Mouse (Mus musculus) midbrain, postnatal 0 days (tissue): ENCODE results near the gene Anapc7. TPM values are rescaled to one million over a fixed set of nuclear protein-coding genes. Genes with fewer than 3 reads are reported as not detected.

ENCODE experiments used
- ATAC-seq: fragments of 200-750 bp; cut with Nextera tagmentation; 2 replicates; pipeline ENCODE4 v1.8.0; 2017; ENCODE audit warnings: moderate number of reproducible peaks, mild to moderate bottlenecking, moderate TSS enrichment, moderate library complexity; ENCODE audit not compliant: low FRiP score
- DNase-seq: peaks from one replicate; pipeline ENCODE4 v3.0.0-alpha.2; 2015; ENCODE audit warnings: low spot score
- H3K27ac ChIP-seq: fragments of 300-500 bp; sonication (generic); 2 replicates; pipeline ENCODE4 v1.5.1; 2014; ENCODE audit warnings: low read depth, mild to moderate bottlenecking, low read length, mixed read lengths
- H3K27me3 ChIP-seq: fragments of 300-500 bp; sonication (generic); 2 replicates; pipeline ENCODE4 v1.6.1; 2014; ENCODE audit warnings: low read length, control low read depth, mixed read lengths; ENCODE audit not compliant: insufficient read depth
- H3K36me3 ChIP-seq: fragments of 300-500 bp; sonication (generic); 2 replicates; pipeline ENCODE4 v1.6.1; 2014; ENCODE audit warnings: low read length, control low read depth, mixed read lengths; ENCODE audit not compliant: insufficient read depth
- H3K4me1 ChIP-seq: fragments of 300-500 bp; sonication (generic); 2 replicates; pipeline ENCODE4 v1.6.1; 2014; ENCODE audit warnings: mild to moderate bottlenecking, control low read depth, antibody characterized with exemption, low read length, mixed read lengths; ENCODE audit not compliant: insufficient read depth
- H3K4me2 ChIP-seq: fragments of 300-500 bp; sonication (generic); 2 replicates; pipeline ENCODE4 v1.6.1; 2014; ENCODE audit warnings: low read depth, mild to moderate bottlenecking, low read length, mixed read lengths; ENCODE audit not compliant: poor library complexity, severe bottlenecking
- H3K4me3 ChIP-seq: fragments of 300-500 bp; sonication (generic); 2 replicates; pipeline ENCODE4 v1.5.1; 2014; ENCODE audit warnings: low read depth, mild to moderate bottlenecking, low read length, moderate library complexity
- H3K9ac ChIP-seq: fragments of 300-500 bp; sonication (generic); replicated peaks from 2 replicates; pipeline ENCODE4 v1.6.1; 2014; ENCODE audit warnings: mild to moderate bottlenecking, low read length, moderate library complexity, mixed read lengths; ENCODE audit not compliant: poor library complexity, severe bottlenecking
- H3K9me3 ChIP-seq: fragments of 300-500 bp; sonication (generic); 2 replicates; pipeline ENCODE4 v1.6.1; 2016; ENCODE audit warnings: low read length, control low read depth
- CTCF ChIP-seq: IDR thresholded peaks from 2 replicates; pipeline ENCODE4 v1.5.1; 2016; ENCODE audit warnings: antibody characterized with exemption, mild to moderate bottlenecking
- WGBS: fragments of 180-500 bp; shearing (Covaris S2); extraction: QIAGEN DNeasy Blood & Tissue Kit; methylation state at CpG from one replicate; pipeline ENCODE4 v1.1.7; 2014; 5-methylcytosine and 5-hydroxymethylcytosine counted together
- polyA plus RNA-seq: library from polyadenylated mRNA; unstranded; fragments of >200 nt; fragmentation: Nextera tagmentation; extraction: Ambion mirVana; gene quantifications from 2 replicates; pipeline ENCODE4 v1.2.1, GENCODE M21; 2015
- total RNA-seq: library from RNA; depleted of rRNA; stranded (reverse); fragments of >200 nt; gene quantifications from 2 replicates; pipeline ENCODE4 v1.2.3, GENCODE M21; 2014

Anapc7 gene
- total and polyA plus RNA-seq, 2 experiments from 2014 or later, result 29.3 to 42.8 TPM

DNA sequence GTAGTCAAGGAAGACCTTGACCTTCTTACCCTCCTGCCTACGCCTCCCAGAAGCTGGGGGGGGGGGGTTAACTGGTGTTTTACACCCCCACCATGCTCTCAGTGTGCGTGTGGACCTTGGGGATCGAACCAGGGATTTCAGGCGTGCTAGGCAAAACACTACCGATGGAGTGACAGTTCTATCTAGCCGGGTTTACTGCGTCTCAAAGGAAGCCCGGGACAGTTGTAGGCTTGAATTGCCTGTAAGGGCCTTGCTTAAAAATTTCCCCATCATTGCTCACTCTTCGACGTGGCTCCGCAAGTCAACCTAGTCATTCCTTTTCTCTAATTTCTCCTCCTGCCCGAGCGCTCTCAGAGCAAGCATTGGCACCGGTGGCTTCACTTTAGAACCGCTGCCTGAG lies 1.6 kb downstream of the Anapc7 start:
- WGBS, result 33% methylated on average over 15 of the region's 15 CpGs
- ATAC-seq (no peak; the same call in 1 of the 2 replicates), DNase-seq (no peak)
- Histone ChIP-seq H3K4me1 (no peaks in the 10 kb centered on the region; the same call in 1 of the 2 replicates), H3K27ac (no peak overlapping the region), H3K4me3 (peak overlapping the region; percentile 93), H3K9ac (peak overlapping the region; percentile 87), H3K9me3 (no peaks in the 10 kb centered on the region), H3K4me2 (peak overlapping the region; percentile 85), H3K27me3 (no peaks in the 10 kb centered on the region), H3K36me3 (no peaks in the 10 kb centered on the region)
- TF ChIP-seq CTCF, result no peak

DNA sequence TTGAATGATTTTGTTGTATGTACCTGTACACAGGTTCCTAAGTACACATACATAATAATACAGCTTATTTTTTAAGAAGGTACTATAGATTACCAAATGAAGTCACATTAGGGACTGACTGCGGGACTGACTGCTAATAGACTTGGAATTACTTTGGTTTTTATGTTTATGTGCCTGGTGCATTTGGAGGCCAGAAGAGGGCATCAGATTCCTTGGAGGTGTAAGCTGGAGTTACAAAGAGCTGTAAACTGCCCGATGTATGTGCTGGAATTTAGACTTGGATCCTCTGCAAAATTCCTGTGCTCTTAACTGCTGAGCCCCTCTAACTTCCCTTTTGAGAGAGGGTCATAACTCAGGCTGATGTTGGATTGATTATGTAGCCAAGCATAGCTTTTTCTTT lies 4.1 kb downstream of the Anapc7 start:
- Histone ChIP-seq H3K4me3 (no peak overlapping the region), H3K4me2 (no peak overlapping the region), H3K9me3 (no peaks in the 10 kb centered on the region), H3K27me3 (no peaks in the 10 kb centered on the region), H3K36me3 (peaks cover 16% of the 10 kb centered on the region; the same call in 1 of the 2 replicates), H3K9ac (no peak overlapping the region), H3K27ac (no peak overlapping the region), H3K4me1 (no peaks in the 10 kb centered on the region; the same call in 1 of the 2 replicates)
- DNase-seq (no peak), ATAC-seq (no peak)
- 88% methylated on average over 2 of the region's 2 CpGs for WGBS
- peak; percentile 39 for TF ChIP-seq CTCF

DNA sequence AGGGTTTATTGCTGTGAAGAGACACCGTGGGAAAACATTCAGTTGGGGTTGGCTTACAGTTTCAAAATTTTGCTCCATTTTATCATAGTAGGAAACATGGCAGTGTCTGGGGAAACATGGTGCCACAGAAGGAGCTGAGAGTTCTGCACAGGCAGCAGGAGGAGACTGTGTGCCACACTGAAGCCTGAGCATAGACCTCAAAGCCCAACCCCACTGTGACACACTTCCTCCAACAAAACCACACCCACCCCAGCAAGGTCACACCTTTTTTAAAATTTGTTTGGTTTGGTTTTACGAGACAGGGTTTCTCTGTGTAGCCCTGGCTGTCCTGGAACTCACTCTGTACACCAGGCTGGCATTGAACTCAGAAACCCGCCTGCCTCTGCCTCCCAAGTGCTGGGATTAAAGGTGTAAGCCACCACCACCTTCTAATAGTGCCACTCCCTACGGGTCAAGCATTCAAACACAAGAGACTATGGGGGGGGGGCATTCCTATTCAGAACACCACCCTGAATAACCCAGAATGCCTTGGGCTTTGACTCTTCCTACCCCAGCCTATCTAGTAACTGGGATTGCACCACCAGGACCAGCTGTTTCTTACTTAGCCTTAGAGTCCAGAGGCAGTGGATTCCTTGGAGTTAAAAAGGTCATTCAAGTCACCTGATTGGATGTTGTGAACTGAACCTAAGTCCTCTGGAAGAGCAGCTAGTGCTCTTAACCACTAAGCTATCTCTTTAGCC lies 8.7 kb downstream of the Anapc7 start:
- Histone ChIP-seq H3K9me3 (no peaks in the 10 kb centered on the region), H3K36me3 (peaks cover 50% of the 10 kb centered on the region), H3K4me1 (no peaks in the 10 kb centered on the region), H3K4me2 (no peak overlapping the region), H3K4me3 (no peak overlapping the region), H3K9ac (no peak overlapping the region), H3K27me3 (no peaks in the 10 kb centered on the region), H3K27ac (no peak overlapping the region)
- DNase-seq (no peak), ATAC-seq (no peak)
- 92% methylated on average over 4 of the region's 4 CpGs for WGBS
- no peak for TF ChIP-seq CTCF

GRCm38 (mm10) chr5:122431221-122431620 lies 9.7 kb downstream of the Anapc7 start:
- Histone ChIP-seq H3K4me3 (no peak overlapping the region), H3K4me2 (no peak overlapping the region), H3K27me3 (no peaks in the 10 kb centered on the region), H3K9ac (no peak overlapping the region), H3K36me3 (peaks cover 59% of the 10 kb centered on the region), H3K4me1 (no peaks in the 10 kb centered on the region), H3K9me3 (no peaks in the 10 kb centered on the region), H3K27ac (no peak overlapping the region)
- no peak for TF ChIP-seq CTCF
- DNase-seq (no peak), ATAC-seq (no peak)
- WGBS, result 95% methylated on average over 8 of the region's 8 CpGs

- 86% methylated on average over 4 of the region's 4 CpGs for WGBS
Measured at GRCm38 (mm10) chr5:122434541-122434940, 13.0 kb downstream of the Anapc7 start.

GRCm38 (mm10) chr5:122439400-122440094 lies 18.1 kb downstream of the Anapc7 start:
- Histone ChIP-seq H3K27me3 (no peaks in the 10 kb centered on the region), H3K9ac (no peak overlapping the region), H3K4me2 (no peak overlapping the region), H3K4me1 (no peaks in the 10 kb centered on the region), H3K27ac (no peak overlapping the region), H3K4me3 (no peak overlapping the region), H3K36me3 (peaks cover 91% of the 10 kb centered on the region), H3K9me3 (no peaks in the 10 kb centered on the region)
- WGBS, result 89% methylated on average over 19 of the region's 19 CpGs
- DNase-seq, result no peak
- TF ChIP-seq CTCF, result no peak
- no peak for ATAC-seq

More at GRCm38 (mm10) chr5:122434541-122434940, 13.0 kb downstream of the Anapc7 start:
- no peaks in the 10 kb centered on the region for H3K9me3 ChIP-seq
- peaks cover 82% of the 10 kb centered on the region for H3K36me3 ChIP-seq
- ATAC-seq, result no peak
- TF ChIP-seq CTCF, result peak; percentile 35
- H3K27me3 ChIP-seq, result no peaks in the 10 kb centered on the region
- no peak for DNase-seq
- H3K4me2 ChIP-seq, result no peak overlapping the region
- H3K4me1 ChIP-seq, result no peaks in the 10 kb centered on the region
- H3K4me3 ChIP-seq, result no peak overlapping the region
- no peak overlapping the region for H3K9ac ChIP-seq
- H3K27ac ChIP-seq, result no peak overlapping the region
